Mouse (Mus musculus) CH12.LX (cell line): ENCODE data around the gene Creld2.

Source experiments
- CHD2 ChIP-seq: IDR thresholded peaks from 2 replicates; pipeline ENCODE4 v1.6.1; 2011; ENCODE audit warnings: low read length, improper control_type of control experiment
- CTCF ChIP-seq, 2 experiments: IDR thresholded peaks in 1 of 2; conservative IDR thresholded peaks in 1 of 2; 2 replicates each; pipeline ENCODE4 v1.5.1; 2011 to 2012; ENCODE audit warnings: low read depth in 2 of 2, low read length in 2 of 2, improper control_type of control experiment in 1 of 2, inconsistent platforms in 1 of 2, mild to moderate bottlenecking in 1 of 2, moderate library complexity in 1 of 2
- EP300 ChIP-seq: IDR thresholded peaks from 2 replicates; pipeline ENCODE4 v1.6.1; 2011; ENCODE audit warnings: low read length, improper control_type of control experiment
- PAX5 ChIP-seq: IDR thresholded peaks from 2 replicates; pipeline ENCODE4 v1.6.1; 2012; ENCODE audit warnings: low read length, inconsistent platforms, mixed read lengths
- POLR2A ChIP-seq: IDR thresholded peaks from 2 replicates; pipeline ENCODE4 v1.6.1; 2011; ENCODE audit warnings: low read depth, mild to moderate bottlenecking, improper control_type of control experiment, low read length
- TCF12 ChIP-seq: IDR thresholded peaks from 2 replicates; pipeline ENCODE4 v1.6.1; 2014; ENCODE audit warnings: low read depth, mild to moderate bottlenecking, inconsistent platforms, low read length, improper control_type of control experiment
- UBTF ChIP-seq: IDR thresholded peaks from 2 replicates; pipeline ENCODE4 v1.6.1; 2012; ENCODE audit warnings: low read depth, mild to moderate bottlenecking, inconsistent platforms, low read length, improper control_type of control experiment, moderate library complexity

- no peak for TF ChIP-seq EP300
- TF ChIP-seq TCF12 = no peak
- no peak for TF ChIP-seq CHD2
- TF ChIP-seq POLR2A = no peak
- TF ChIP-seq CTCF (conservative IDR thresholded peaks at IDR 0.05 in 1 of 2, IDR thresholded peaks at IDR 0.05 in 1 of 2; ENCODE audit: low read depth in 2 of 2, low read length in 2 of 2) = no peak
- no peak for TF ChIP-seq PAX5
- TF ChIP-seq UBTF = no peak
Measured at GRCm38 (mm10) chr15:88875625-88876081, 56.2 kb downstream of the Creld2 start.
